ENCODE assay signal across 10 mouse cellular contexts in the genomic region with DNA sequence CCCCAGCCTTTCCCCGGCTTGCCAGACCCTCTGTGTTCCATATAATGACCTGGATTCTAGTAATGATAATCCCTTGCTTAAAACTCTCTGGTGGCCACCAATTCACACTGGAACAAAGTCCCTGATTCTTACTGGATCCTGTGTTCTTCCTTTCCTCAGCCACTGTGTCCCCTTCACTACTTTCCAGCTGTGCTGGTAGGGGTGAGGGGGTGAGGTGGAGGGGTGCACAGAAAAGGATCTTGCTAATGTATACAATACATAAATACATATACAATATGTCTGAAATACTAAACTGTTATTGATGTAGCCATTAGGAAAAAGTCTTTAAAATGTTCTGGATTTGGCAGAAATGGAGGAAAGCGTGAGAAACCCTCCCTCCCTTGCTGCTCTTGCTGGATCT. TPM values are rescaled to one million over a fixed set of nuclear protein-coding genes. Genes with fewer than 3 reads are reported as not detected.
DNase-seq lines count a peak whose midpoint lies in the region; ATAC-seq and TF ChIP-seq lines count a peak whose summit lies in the region.
"Had no signal": no experiment of that assay in that cellular context is flagged by ENCODE, and none has a peak within 500 bp of the region (broad histone marks: within the 10 kb centered on the region; RNA-seq: fewer than 3 reads in every experiment).

No protein-coding gene starts in this region.

- intact Hi-C loops in left cerebral cortex, postnatal 14 days (cut with DNase I) = loop anchor here (2.0 kb wide), 1 partner anchor 68 kb away; a partner anchor contains a TSS

- H3K9ac ChIP-seq in kidney, postnatal 0 days (ENCODE audit: low read depth, low read length) = no peak overlapping the region
- 0 out of 2 replicates have a peak overlapping the region, but pooled peaks have one; percentile 45 for H3K9ac ChIP-seq in embryonic facial prominence, embryonic 12.5 days
- no peak overlapping the region for H3K9ac ChIP-seq in intestine, embryonic 16.5 days (ENCODE audit: low read depth, low read length)
- no peak overlapping the region for H3K9ac ChIP-seq in neural tube, embryonic 14.5 days (replicated peaks; ENCODE audit: low read depth, low read length)

- DNase-seq in kidney, postnatal 0 days (ENCODE audit: low spot score) = no peak
- DNase-seq in kidney, adult 8-10 months = no peak
- no peak for DNase-seq in left cerebral cortex, adult 11 months (ENCODE audit: low spot score)
- DNase-seq in gastrocnemius, postnatal 4 days (ENCODE audit: low spot score in 2 of 2) = no peak
- DNase-seq in left cerebral cortex, postnatal 14 days (ENCODE audit: low spot score in 2 of 2) = no peak
- DNase-seq: layer of hippocampus, adult 9-11 months; retina, postnatal 1 day had no signal

- no peak overlapping the region for H3K4me3 ChIP-seq in kidney, postnatal 0 days (replicated peaks; ENCODE audit: low read depth, low read length)
- peak overlapping the region; percentile 66; the same call in 1 of the 2 replicates for H3K4me3 ChIP-seq in embryonic facial prominence, embryonic 12.5 days
- no peak overlapping the region for H3K4me3 ChIP-seq in intestine, embryonic 16.5 days (ENCODE audit: low read length)
- no peak overlapping the region for H3K4me3 ChIP-seq in neural tube, embryonic 14.5 days (ENCODE audit: low read depth, low read length)

- no peaks in the 10 kb centered on the region for H3K9me3 ChIP-seq in kidney, postnatal 0 days (replicated peaks; ENCODE audit: low read length)
- 0 out of 2 replicates have a peak, but pooled peaks cover 7% of the 10 kb centered on the region for H3K9me3 ChIP-seq in embryonic facial prominence, embryonic 12.5 days
- H3K9me3 ChIP-seq in intestine, embryonic 16.5 days (ENCODE audit: control insufficient read depth, low read length) = peaks cover 4% of the 10 kb centered on the region; the same call in 1 of the 2 replicates
- no peaks in the 10 kb centered on the region for H3K9me3 ChIP-seq in neural tube, embryonic 14.5 days (ENCODE audit: control insufficient read depth, low read length)

- peaks cover 2% of the 10 kb centered on the region; the same call in 1 of the 2 replicates for H3K4me1 ChIP-seq in kidney, postnatal 0 days (replicated peaks; ENCODE audit: insufficient read depth, low read length)
- H3K4me1 ChIP-seq in embryonic facial prominence, embryonic 12.5 days = peaks cover 7% of the 10 kb centered on the region
- peaks cover 12% of the 10 kb centered on the region for H3K4me1 ChIP-seq in intestine, embryonic 16.5 days (ENCODE audit: control insufficient read depth, insufficient read depth, low read length)
- peaks cover 7% of the 10 kb centered on the region; the same call in 1 of the 2 replicates for H3K4me1 ChIP-seq in neural tube, embryonic 14.5 days (ENCODE audit: control insufficient read depth, insufficient read depth, low read length)

- no peak for ATAC-seq in kidney, postnatal 0 days (replicated peaks; ENCODE audit: low FRiP score, low read depth)
- no peak for ATAC-seq in embryonic facial prominence, embryonic 12.5 days (ENCODE audit: insufficient number of reproducible peaks, insufficient read depth, low FRiP score, low TSS enrichment)
- no peak for ATAC-seq in intestine, embryonic 16.5 days
- no peak for ATAC-seq in neural tube, embryonic 14.5 days (ENCODE audit: low read depth)

- peak overlapping the region; percentile 93; the same call in 1 of the 2 replicates for H3K27ac ChIP-seq in kidney, postnatal 0 days
- H3K27ac ChIP-seq in embryonic facial prominence, embryonic 12.5 days = no peak overlapping the region
- H3K27ac ChIP-seq in intestine, embryonic 16.5 days (ENCODE audit: low read length) = no peak overlapping the region
- H3K27ac ChIP-seq in neural tube, embryonic 14.5 days (ENCODE audit: low read depth, low read length) = no peak overlapping the region; the same call in 1 of the 2 replicates

- H3K4me2 ChIP-seq in kidney, postnatal 0 days (ENCODE audit: low read length) = peak overlapping the region; percentile 56; the same call in 1 of the 2 replicates
- peak overlapping the region; percentile 75 for H3K4me2 ChIP-seq in embryonic facial prominence, embryonic 12.5 days (replicated peaks)
- peak overlapping the region; percentile 81; the same call in 1 of the 2 replicates for H3K4me2 ChIP-seq in intestine, embryonic 16.5 days (ENCODE audit: low read depth, low read length)
- H3K4me2 ChIP-seq in neural tube, embryonic 14.5 days (ENCODE audit: low read depth, low read length) = peak overlapping the region; percentile 74; the same call in 1 of the 2 replicates

- peaks cover 22% of the 10 kb centered on the region for H3K36me3 ChIP-seq in kidney, postnatal 0 days (ENCODE audit: insufficient read depth, low read length)
- peaks cover 39% of the 10 kb centered on the region for H3K36me3 ChIP-seq in embryonic facial prominence, embryonic 12.5 days
- peaks cover 20% of the 10 kb centered on the region for H3K36me3 ChIP-seq in intestine, embryonic 16.5 days (ENCODE audit: control insufficient read depth, insufficient read depth, low read length)
- peaks cover 10% of the 10 kb centered on the region for H3K36me3 ChIP-seq in neural tube, embryonic 14.5 days (ENCODE audit: control insufficient read depth, insufficient read depth, low read length)

- TF ChIP-seq CTCF in kidney, postnatal 0 days (IDR thresholded peaks at IDR 0.05; ENCODE audit: low read depth) = no peak

- 98% methylated on average over 2 of the region's 2 CpGs for WGBS in kidney, postnatal 0 days
- 94% methylated on average over 2 of the region's 2 CpGs for WGBS in embryonic facial prominence, embryonic 12.5 days
- 93% methylated on average over 2 of the region's 2 CpGs for WGBS in intestine, embryonic 16.5 days
- WGBS in neural tube, embryonic 14.5 days = 98% methylated on average over 2 of the region's 2 CpGs

- no peaks in the 10 kb centered on the region for H3K27me3 ChIP-seq in kidney, postnatal 0 days (ENCODE audit: insufficient read depth, low read length)
- no peaks in the 10 kb centered on the region for H3K27me3 ChIP-seq in embryonic facial prominence, embryonic 12.5 days
- no peaks in the 10 kb centered on the region for H3K27me3 ChIP-seq in intestine, embryonic 16.5 days (replicated peaks; ENCODE audit: control insufficient read depth, insufficient read depth, low read length)
- H3K27me3 ChIP-seq in neural tube, embryonic 14.5 days (ENCODE audit: control insufficient read depth, insufficient read depth, low read length) = no peaks in the 10 kb centered on the region

RNA-seq across cellular contexts. Expression of a gene that starts 1.3 kb away (rescaled TPM):
- 24.9 and 26.8 TPM in 2 replicates for polyA plus RNA-seq in kidney, postnatal 0 days (2015; fragmentation: Nextera tagmentation; extraction: Ambion mirVana)
- polyA plus RNA-seq in embryonic facial prominence, embryonic 12.5 days (2016; fragmentation: Nextera tagmentation; extraction: Ambion mirVana) = 24.7 and 27.2 TPM in 2 replicates
- polyA plus RNA-seq in intestine, embryonic 16.5 days (2015; fragmentation: Nextera tagmentation; extraction: Ambion mirVana) = 23.8 and 26.9 TPM in 2 replicates
- polyA plus RNA-seq in neural tube, embryonic 14.5 days (2014; fragmentation: Nextera tagmentation; extraction: Ambion mirVana) = 24.9 and 25.9 TPM in 2 replicates
- total RNA-seq in gastrocnemius, postnatal 4 days (2021) = 10 to 100 TPM; 13.5 to 15.2 TPM
- 10 to 100 TPM; 10.4 to 10.5 TPM for total RNA-seq in left cerebral cortex, postnatal 14 days (2021)

RNA-seq across cellular contexts. Expression of a gene that starts 30.0 kb away (rescaled TPM):
- 17.4 and 19.5 TPM in 2 replicates for polyA plus RNA-seq in kidney, postnatal 0 days (2015; fragmentation: Nextera tagmentation; extraction: Ambion mirVana)
- polyA plus RNA-seq in embryonic facial prominence, embryonic 12.5 days (2016; fragmentation: Nextera tagmentation; extraction: Ambion mirVana) = 33.2 and 33.6 TPM in 2 replicates
- 19.6 and 21.8 TPM in 2 replicates for polyA plus RNA-seq in intestine, embryonic 16.5 days (2015; fragmentation: Nextera tagmentation; extraction: Ambion mirVana)
- polyA plus RNA-seq in neural tube, embryonic 14.5 days (2014; fragmentation: Nextera tagmentation; extraction: Ambion mirVana) = 13.2 and 15.9 TPM in 2 replicates
- 10 to 100 TPM; 16.4 to 17.8 TPM for total RNA-seq in gastrocnemius, postnatal 4 days (2021)
- 10 to 100 TPM; 20.9 to 21.1 TPM for total RNA-seq in left cerebral cortex, postnatal 14 days (2021)
